Mouse (Mus musculus): Measurements from ENCODE around the gene Lipk.
A peak's percentile ranks its signal among the peaks of the same experiment; 100 is the strongest.

Gene Lipk

GRCm38 (mm10) chr19:34008002-34008401 is at the start of gene Lipk:
Gene Lipk, plus strand, starts transcription at chr19:34008290.
- DNase-seq (ENCODE audit: low spot score), result no peak

GRCm38 (mm10) chr19:33960887-33961286 is 47.2 kb upstream of the Lipk start, which contains the start of gene Lipf:
Gene Lipf, plus strand, starts transcription at chr19:33961187.
- no peak for DNase-seq (ENCODE audit: low spot score)

- DNase-seq (ENCODE audit: low spot score), result peak; percentile 10
These were observed 29.1 kb upstream of the Lipk start for GRCm38 (mm10) chr19:33979007-33979406.

- no peak for DNase-seq (ENCODE audit: low spot score)
These were observed 25.0 kb upstream of the Lipk start for GRCm38 (mm10) chr19:33983043-33983442.

GRCm38 (mm10) chr19:34021440-34022172 is 13.5 kb downstream of the Lipk start:
- DNase-seq (ENCODE audit: low spot score), result no peak

GRCm38 (mm10) chr19:34022759-34023158 is 14.7 kb downstream of the Lipk start:
- no peak for DNase-seq (ENCODE audit: low spot score)

- no peak for DNase-seq (ENCODE audit: low spot score)
These were observed 31.6 kb downstream of the Lipk start for GRCm38 (mm10) chr19:34039731-34040130.

- no peak for DNase-seq (ENCODE audit: low spot score)
These were observed 34.9 kb downstream of the Lipk start for GRCm38 (mm10) chr19:34043008-34043407.

GRCm38 (mm10) chr19:34049371-34050039 is 41.4 kb downstream of the Lipk start:
- DNase-seq (ENCODE audit: low spot score), result no peak

- DNase-seq (ENCODE audit: low spot score), result no peak
These were observed 43.4 kb downstream of the Lipk start for GRCm38 (mm10) chr19:34051502-34051901.

GRCm38 (mm10) chr19:34063547-34063946 is 55.5 kb downstream of the Lipk start:
- DNase-seq (ENCODE audit: low spot score), result no peak

- no peak for DNase-seq (ENCODE audit: low spot score)
These were observed 56.0 kb downstream of the Lipk start for GRCm38 (mm10) chr19:34064059-34064458.

- no peak for DNase-seq (ENCODE audit: low spot score)
These were observed 58.8 kb downstream of the Lipk start, which contains the start of gene Lipn for GRCm38 (mm10) chr19:34066779-34067472. Gene Lipn, plus strand, starts transcription at chr19:34067358.

GRCm38 (mm10) chr19:34074239-34074638 is 66.1 kb downstream of the Lipk start:
- DNase-seq (ENCODE audit: low spot score), result no peak

- DNase-seq (ENCODE audit: low spot score), result no peak
These were observed 70.0 kb downstream of the Lipk start for GRCm38 (mm10) chr19:34078130-34078529.

GRCm38 (mm10) chr19:34089011-34089680 is 81.1 kb downstream of the Lipk start:
- no peak for DNase-seq (ENCODE audit: low spot score)

- no peak for DNase-seq (ENCODE audit: low spot score)
These were observed 87.3 kb downstream of the Lipk start for GRCm38 (mm10) chr19:34095381-34095780.

GRCm38 (mm10) chr19:34096228-34096627 is 88.1 kb downstream of the Lipk start:
- no peak for DNase-seq (ENCODE audit: low spot score)
